Mouse (Mus musculus): Measurements from ENCODE around the gene Prss41.

The Prss41 gene

GRCm38 (mm10) chr17:23843141-23843811, 696 bp downstream of the Prss41 start:
- TF ChIP-seq GATA4 (IDR thresholded peaks at IDR 0.05; ENCODE audit: insufficient replicate concordance, low read length) = no peak

DNA sequence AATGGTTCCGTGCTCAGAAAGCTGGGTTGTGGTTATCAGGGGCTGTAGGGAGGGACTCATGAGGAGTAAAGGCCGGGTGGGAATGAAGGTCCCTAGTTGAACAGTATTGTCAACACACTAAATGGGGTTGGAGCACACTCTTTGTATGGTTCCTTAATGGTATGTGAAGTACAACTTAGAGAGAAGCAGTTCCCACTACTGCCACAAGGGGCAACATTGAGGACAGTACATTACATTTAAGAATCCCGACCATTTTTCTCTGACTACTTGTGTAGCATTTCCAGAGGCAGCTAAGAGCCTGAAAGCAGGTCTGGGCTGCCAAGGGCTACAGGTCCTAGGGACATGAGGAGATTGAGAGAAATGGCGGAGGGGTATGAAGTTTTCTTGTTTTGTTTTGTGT, 2.8 kb downstream of the Prss41 start:
- no peak for TF ChIP-seq GATA4 (IDR thresholded peaks at IDR 0.05; ENCODE audit: insufficient replicate concordance, low read length)

DNA sequence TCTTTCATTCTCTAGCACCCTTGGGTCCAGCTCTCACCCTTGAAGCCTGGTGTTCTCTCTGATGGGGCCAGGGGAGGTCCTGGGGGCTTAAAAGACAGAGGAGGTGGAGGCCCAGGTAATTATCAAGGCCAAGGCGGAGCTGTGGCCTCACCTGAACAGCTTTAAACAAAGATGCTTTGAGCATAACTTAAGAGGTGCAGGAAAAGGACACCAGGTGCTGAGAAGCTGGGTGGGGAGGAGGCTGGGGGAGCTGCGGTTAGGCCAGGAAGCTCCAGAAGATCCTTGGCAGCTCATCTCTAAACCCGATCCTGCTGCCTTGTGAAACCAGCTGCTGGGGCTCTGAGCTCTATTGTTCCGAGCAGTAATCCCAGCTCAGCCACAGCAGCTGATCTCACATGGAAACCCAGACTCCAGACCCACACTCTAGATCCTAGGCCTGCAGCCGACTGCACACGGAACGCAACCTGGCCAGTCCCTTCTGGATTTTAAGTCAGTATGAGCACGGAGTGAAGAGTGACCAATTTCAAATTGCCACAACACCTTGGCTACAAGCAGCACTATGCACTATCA, 7.9 kb downstream of the Prss41 start, which contains the start of gene Prss33:
TSS of gene Prss33 (minus strand) at position 51 of the 570 bp plus-strand sequence.
- no peak for TF ChIP-seq GATA4 (IDR thresholded peaks at IDR 0.05; ENCODE audit: insufficient replicate concordance, low read length)

DNA sequence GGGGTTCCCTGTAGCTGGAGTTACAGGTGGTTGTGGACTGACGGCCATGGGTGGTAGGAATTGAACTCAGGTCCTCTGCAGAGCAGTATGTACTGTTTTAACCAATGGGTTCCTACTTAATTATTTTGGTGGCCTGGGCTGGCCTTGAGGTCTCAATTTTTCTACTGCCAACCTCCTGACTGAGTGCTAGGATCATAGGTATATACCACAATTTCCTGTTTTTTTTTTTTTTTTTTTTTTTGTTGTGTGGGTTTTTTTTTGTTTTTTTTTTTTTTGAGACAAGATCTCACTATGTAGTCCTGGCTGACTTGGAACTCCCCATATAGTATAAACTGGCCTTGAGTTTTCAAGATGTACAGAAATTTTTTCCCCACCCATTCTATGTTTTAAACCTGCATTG, 12.8 kb downstream of the Prss41 start:
- no peak for TF ChIP-seq GATA4 (IDR thresholded peaks at IDR 0.05; ENCODE audit: insufficient replicate concordance, low read length)

- no peak; the same call in 1 of the 2 replicates for TF ChIP-seq GATA4 (IDR thresholded peaks at IDR 0.05; ENCODE audit: insufficient replicate concordance, low read length)
Observed at GRCm38 (mm10) chr17:23829064-23829619, 14.8 kb downstream of the Prss41 start, which contains the start of gene Elob. Gene Elob, minus strand, starts transcription at chr17:23829136.

GRCm38 (mm10) chr17:23828271-23829001, 15.5 kb downstream of the Prss41 start:
- no peak for TF ChIP-seq GATA4 (IDR thresholded peaks at IDR 0.05; ENCODE audit: insufficient replicate concordance, low read length)

- no peak for TF ChIP-seq GATA4 (IDR thresholded peaks at IDR 0.05; ENCODE audit: insufficient replicate concordance, low read length)
Observed at GRCm38 (mm10) chr17:23825591-23825990, 18.4 kb downstream of the Prss41 start.

DNA sequence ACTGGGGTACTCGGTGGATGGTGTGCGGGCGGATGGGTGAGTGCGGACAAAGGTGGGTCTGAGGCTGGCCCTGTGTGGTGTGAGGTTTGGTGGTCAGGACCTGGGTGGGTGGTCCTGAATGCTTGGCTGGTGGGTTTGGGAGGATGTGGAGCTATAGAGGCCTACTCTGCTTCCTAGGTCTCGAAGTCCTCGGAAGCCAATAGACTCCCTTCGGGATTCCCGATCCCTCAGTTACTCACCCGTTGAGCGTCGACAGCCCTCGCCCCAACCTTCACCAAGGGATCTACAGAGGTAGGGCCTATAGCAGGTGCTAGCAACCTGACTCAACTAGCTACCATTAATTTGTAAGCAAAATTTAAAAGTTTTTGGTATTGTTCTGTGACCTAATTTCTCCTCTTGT, 20.4 kb downstream of the Prss41 start:
- TF ChIP-seq GATA4 (IDR thresholded peaks at IDR 0.05; ENCODE audit: insufficient replicate concordance, low read length) = no peak

- TF ChIP-seq GATA4 (IDR thresholded peaks at IDR 0.05; ENCODE audit: insufficient replicate concordance, low read length) = no peak
Observed at GRCm38 (mm10) chr17:23823018-23823417, 21.0 kb downstream of the Prss41 start.

DNA sequence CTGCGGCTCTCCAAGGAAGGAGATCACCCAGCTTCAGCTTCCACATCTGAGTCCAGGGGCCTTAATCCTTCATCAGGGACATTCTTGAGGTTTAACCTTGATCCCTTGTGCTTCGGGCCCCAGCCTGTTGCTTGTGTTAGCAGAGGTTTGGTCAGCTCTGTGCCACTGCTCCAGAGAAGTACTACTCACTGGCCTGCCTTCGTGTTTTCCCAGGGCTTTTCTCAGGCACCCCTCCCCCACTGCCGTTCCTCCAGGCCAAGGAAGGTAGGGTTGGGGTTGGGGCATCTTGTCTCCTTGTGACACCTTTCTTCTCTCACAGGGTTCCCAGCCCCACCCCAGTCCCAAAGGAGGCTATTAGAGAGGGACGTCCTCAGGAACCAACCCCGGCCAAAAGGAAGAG, 21.9 kb downstream of the Prss41 start:
- TF ChIP-seq GATA4 (IDR thresholded peaks at IDR 0.05; ENCODE audit: insufficient replicate concordance, low read length) = no peak

DNA sequence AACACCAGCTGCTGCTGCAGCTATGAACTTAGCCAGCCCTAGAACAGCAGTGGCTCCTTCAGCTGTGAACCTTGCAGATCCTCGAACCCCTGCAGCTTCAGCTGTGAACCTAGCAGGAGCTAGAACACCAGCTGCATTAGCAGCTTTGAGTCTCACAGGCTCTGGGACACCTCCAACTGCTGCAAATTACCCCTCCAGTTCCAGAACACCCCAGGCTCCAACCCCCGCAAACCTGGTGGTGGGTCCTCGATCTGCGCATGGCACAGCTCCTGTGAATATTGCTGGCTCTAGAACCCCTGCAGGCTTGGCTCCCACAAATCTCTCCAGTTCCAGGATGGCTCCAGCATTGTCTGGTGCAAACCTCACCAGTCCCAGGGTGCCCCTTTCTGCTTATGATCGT, 23.2 kb downstream of the Prss41 start:
- TF ChIP-seq GATA4 (IDR thresholded peaks at IDR 0.05; ENCODE audit: insufficient replicate concordance, low read length) = no peak

- TF ChIP-seq GATA4 (IDR thresholded peaks at IDR 0.05; ENCODE audit: insufficient replicate concordance, low read length) = no peak
Observed at GRCm38 (mm10) chr17:23819235-23819634, 24.7 kb downstream of the Prss41 start.

GRCm38 (mm10) chr17:23818579-23818978, 25.4 kb downstream of the Prss41 start:
- TF ChIP-seq GATA4 (IDR thresholded peaks at IDR 0.05; ENCODE audit: insufficient replicate concordance, low read length) = no peak

DNA sequence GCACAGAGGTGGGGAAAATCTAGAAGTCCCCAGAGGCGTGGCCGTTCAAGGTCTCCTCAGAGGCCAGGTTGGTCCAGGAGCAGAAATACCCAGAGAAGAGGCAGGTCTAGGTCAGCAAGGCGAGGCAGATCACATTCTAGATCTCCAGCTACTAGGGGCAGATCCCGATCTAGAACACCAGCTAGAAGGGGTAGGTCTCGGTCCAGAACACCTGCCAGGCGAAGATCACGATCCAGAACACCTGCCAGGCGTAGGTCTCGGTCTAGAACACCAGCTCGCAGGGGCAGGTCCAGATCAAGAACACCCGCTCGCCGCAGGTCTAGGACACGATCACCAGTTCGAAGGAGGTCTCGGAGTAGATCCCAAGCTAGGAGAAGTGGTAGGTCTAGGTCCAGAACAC, 28.3 kb downstream of the Prss41 start:
- TF ChIP-seq GATA4 (IDR thresholded peaks at IDR 0.05; ENCODE audit: insufficient replicate concordance, low read length) = no peak

DNA sequence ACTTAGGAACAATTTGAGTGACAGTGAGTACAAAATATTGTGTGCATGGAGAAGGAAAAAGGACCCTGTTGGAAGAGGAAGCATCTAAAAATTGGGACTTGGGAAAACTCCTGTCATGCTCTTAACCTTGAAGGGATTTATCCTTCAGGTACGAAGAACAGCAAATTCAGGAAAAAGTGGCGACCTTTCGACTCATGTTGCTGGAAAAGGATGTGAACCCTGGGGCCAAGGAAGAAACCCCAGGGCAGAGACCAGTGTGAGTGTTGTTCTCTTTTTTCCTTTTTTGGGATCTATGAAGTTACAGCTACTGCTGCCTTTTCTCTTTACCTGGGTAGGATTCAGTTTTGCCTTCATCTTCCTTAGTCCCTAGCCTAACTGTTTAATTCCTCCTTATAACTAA, 36.1 kb downstream of the Prss41 start:
- TF ChIP-seq GATA4 (IDR thresholded peaks at IDR 0.05; ENCODE audit: insufficient replicate concordance, low read length) = no peak

GRCm38 (mm10) chr17:23806867-23807266, 37.1 kb downstream of the Prss41 start:
- TF ChIP-seq GATA4 (IDR thresholded peaks at IDR 0.05; ENCODE audit: insufficient replicate concordance, low read length) = no peak

All from liver, adult (tissue).